Mouse (Mus musculus): ENCODE data around the gene Rrp7a. TPM values are rescaled to one million over a fixed set of nuclear protein-coding genes. Genes with fewer than 3 reads are reported as not detected.

Rrp7a gene
- polyA plus RNA-seq, 1 experiment from 2014 or later: 72.4 TPM

- peak overlapping the region; percentile 43 for H3K9ac ChIP-seq (replicated peaks)
- peak overlapping the region; percentile 39 for H3K4me3 ChIP-seq
- no peaks in the 10 kb centered on the region for H3K9me3 ChIP-seq
- H3K4me2 ChIP-seq (replicated peaks): peak overlapping the region; percentile 63
- no peaks in the 10 kb centered on the region for H3K36me3 ChIP-seq
- H3K27me3 ChIP-seq: no peaks in the 10 kb centered on the region
- WGBS: 2% methylated on average over 31 of the region's 31 CpGs
- ATAC-seq (replicated peaks): peak; percentile 77; the same call in 1 of the 2 replicates
- H3K27ac ChIP-seq (replicated peaks): no peak overlapping the region
- H3K4me1 ChIP-seq: peaks cover 13% of the 10 kb centered on the region
Measured at GRCm38 (mm10) chr15:83099533-83100331, 22.9 kb downstream of the Rrp7a start.

GRCm38 (mm10) chr15:83095950-83096349 lies 26.7 kb downstream of the Rrp7a start:
- Histone ChIP-seq H3K27me3 (no peaks in the 10 kb centered on the region), H3K36me3 (no peaks in the 10 kb centered on the region), H3K9me3 (no peaks in the 10 kb centered on the region), H3K4me3 (no peak overlapping the region), H3K27ac (replicated peaks) (no peak overlapping the region), H3K4me1 (peaks cover 13% of the 10 kb centered on the region), H3K4me2 (replicated peaks) (no peak overlapping the region), H3K9ac (replicated peaks) (no peak overlapping the region)
- ATAC-seq (replicated peaks): no peak
- 41% methylated on average over 2 of the region's 2 CpGs for WGBS

- WGBS: 80% methylated on average over 2 of the region's 2 CpGs
- ATAC-seq (replicated peaks): no peak
- H3K4me1 ChIP-seq: peaks cover 8% of the 10 kb centered on the region
Measured at GRCm38 (mm10) chr15:83093687-83094086, 28.9 kb downstream of the Rrp7a start.

GRCm38 (mm10) chr15:83090874-83091273 lies 31.7 kb downstream of the Rrp7a start:
- H3K4me1 ChIP-seq: peaks cover 9% of the 10 kb centered on the region
- H3K27ac ChIP-seq (replicated peaks): no peak overlapping the region
- no peak overlapping the region for H3K4me3 ChIP-seq
- H3K36me3 ChIP-seq: no peaks in the 10 kb centered on the region
- 0 out of 2 replicates have a peak, but pooled peaks cover 4% of the 10 kb centered on the region for H3K27me3 ChIP-seq
- H3K9me3 ChIP-seq: no peaks in the 10 kb centered on the region
- no peak overlapping the region for H3K4me2 ChIP-seq (replicated peaks)
- H3K9ac ChIP-seq (replicated peaks): no peak overlapping the region
- ATAC-seq (replicated peaks): no peak
- WGBS: 48% methylated on average over 3 of the region's 3 CpGs

More at GRCm38 (mm10) chr15:83093687-83094086, 28.9 kb downstream of the Rrp7a start:
- no peak overlapping the region for H3K4me2 ChIP-seq (replicated peaks)
- no peaks in the 10 kb centered on the region for H3K36me3 ChIP-seq
- H3K27ac ChIP-seq (replicated peaks): no peak overlapping the region
- H3K4me3 ChIP-seq: no peak overlapping the region
- H3K9me3 ChIP-seq: no peaks in the 10 kb centered on the region
- H3K9ac ChIP-seq (replicated peaks): no peak overlapping the region
- 0 out of 2 replicates have a peak, but pooled peaks cover 4% of the 10 kb centered on the region for H3K27me3 ChIP-seq

GRCm38 (mm10) chr15:83089429-83089605 lies 33.3 kb downstream of the Rrp7a start, which contains the start of gene Serhl:
Serhl (plus strand) TSS chr15:83089506.
- no peak within 1 kb of the TSS for H3K4me3 ChIP-seq
- no peaks in the 10 kb centered on the region for H3K9me3 ChIP-seq
- H3K27me3 ChIP-seq: 0 out of 2 replicates have a peak, but pooled peaks cover 4% of the 10 kb centered on the region
- ATAC-seq (replicated peaks): no peak
- peaks cover 12% of the 10 kb centered on the region for H3K4me1 ChIP-seq
- H3K27ac ChIP-seq (replicated peaks): no peak within 1 kb of the TSS
- 17% methylated on average over 7 of the region's 7 CpGs for WGBS
- H3K4me2 ChIP-seq (replicated peaks): peak within 1 kb of the TSS; percentile 1; the same call in 1 of the 2 replicates
- H3K36me3 ChIP-seq: no peaks in the 10 kb centered on the region
- no peak within 1 kb of the TSS for H3K9ac ChIP-seq (replicated peaks)

- Histone ChIP-seq H3K9me3 (no peaks in the 10 kb centered on the region), H3K4me1 (peaks cover 18% of the 10 kb centered on the region), H3K4me3 (no peak overlapping the region), H3K9ac (replicated peaks) (no peak overlapping the region), H3K36me3 (no peaks in the 10 kb centered on the region), H3K4me2 (replicated peaks) (peak overlapping the region; percentile 1; the same call in 1 of the 2 replicates), H3K27ac (replicated peaks) (no peak overlapping the region), H3K27me3 (0 out of 2 replicates have a peak, but pooled peaks cover 4% of the 10 kb centered on the region)
- ATAC-seq (replicated peaks): no peak
- 4% methylated on average over 26 of the region's 27 CpGs for WGBS
Measured at GRCm38 (mm10) chr15:83088495-83089428, 33.8 kb downstream of the Rrp7a start.

GRCm38 (mm10) chr15:83086636-83087328 lies 35.8 kb downstream of the Rrp7a start:
- no peaks in the 10 kb centered on the region for H3K36me3 ChIP-seq
- H3K4me3 ChIP-seq: no peak overlapping the region
- no peak for ATAC-seq (replicated peaks)
- H3K9me3 ChIP-seq: no peaks in the 10 kb centered on the region
- H3K27me3 ChIP-seq: 0 out of 2 replicates have a peak, but pooled peaks cover 4% of the 10 kb centered on the region
- 82% methylated on average over 13 of the region's 13 CpGs for WGBS
- H3K9ac ChIP-seq (replicated peaks): no peak overlapping the region
- H3K4me1 ChIP-seq: peaks cover 18% of the 10 kb centered on the region
- no peak overlapping the region for H3K27ac ChIP-seq (replicated peaks)
- H3K4me2 ChIP-seq (replicated peaks): no peak overlapping the region

GRCm38 (mm10) chr15:83085901-83086300 lies 36.7 kb downstream of the Rrp7a start:
- Histone ChIP-seq H3K4me2 (replicated peaks) (no peak overlapping the region), H3K4me3 (no peak overlapping the region), H3K9ac (replicated peaks) (no peak overlapping the region), H3K4me1 (peaks cover 18% of the 10 kb centered on the region), H3K27me3 (0 out of 2 replicates have a peak, but pooled peaks cover 4% of the 10 kb centered on the region), H3K27ac (replicated peaks) (no peak overlapping the region), H3K9me3 (no peaks in the 10 kb centered on the region), H3K36me3 (no peaks in the 10 kb centered on the region)
- no peak for ATAC-seq (replicated peaks)
- WGBS: 35% methylated on average over 7 of the region's 7 CpGs

- ATAC-seq (replicated peaks): peak; percentile 55
- Histone ChIP-seq H3K4me3 (no peak overlapping the region), H3K9me3 (no peaks in the 10 kb centered on the region), H3K36me3 (no peaks in the 10 kb centered on the region), H3K9ac (replicated peaks) (no peak overlapping the region), H3K27ac (replicated peaks) (peak overlapping the region; percentile 63), H3K27me3 (0 out of 2 replicates have a peak, but pooled peaks cover under 1% of the 10 kb centered on the region), H3K4me1 (peaks cover 15% of the 10 kb centered on the region), H3K4me2 (replicated peaks) (peak overlapping the region; percentile 13)
- 39% methylated on average over 13 of the region's 13 CpGs for WGBS
Measured at GRCm38 (mm10) chr15:83084022-83084640, 38.5 kb downstream of the Rrp7a start.

GRCm38 (mm10) chr15:83083530-83083929 lies 39.1 kb downstream of the Rrp7a start:
- Histone ChIP-seq H3K36me3 (no peaks in the 10 kb centered on the region), H3K4me3 (no peak overlapping the region), H3K4me2 (replicated peaks) (peak overlapping the region; percentile 13; the same call in 1 of the 2 replicates), H3K4me1 (peaks cover 10% of the 10 kb centered on the region), H3K27me3 (no peaks in the 10 kb centered on the region), H3K27ac (replicated peaks) (peak overlapping the region; percentile 63), H3K9me3 (no peaks in the 10 kb centered on the region), H3K9ac (replicated peaks) (no peak overlapping the region)
- 50% methylated on average over 5 of the region's 5 CpGs for WGBS
- ATAC-seq (replicated peaks): 0 out of 2 replicates have a peak, but pooled peaks have one; percentile 29
